Mouse (Mus musculus) testis, adult 2 months (tissue): ENCODE data around the gene Cox4i1. TPM values are rescaled to one million over a fixed set of nuclear protein-coding genes. Genes with fewer than 3 reads are reported as not detected.

Experiments used
- H3K27ac ChIP-seq: fragments of 200-500 bp; 2 replicates; pipeline ENCODE4 v1.5.1; 2012; ENCODE audit warnings: low read depth, low read length; ENCODE audit not compliant: control insufficient read depth, insufficient read depth
- H3K27me3 ChIP-seq: fragments of 200-500 bp; 2 replicates; pipeline ENCODE4 v1.6.1; 2012; ENCODE audit warnings: mild to moderate bottlenecking, low read length, moderate library complexity; ENCODE audit not compliant: control insufficient read depth, insufficient read depth
- H3K36me3 ChIP-seq: fragments of 200-500 bp; 2 replicates; pipeline ENCODE4 v1.6.1; 2012; ENCODE audit warnings: mild to moderate bottlenecking, low read length; ENCODE audit not compliant: control insufficient read depth, insufficient read depth
- H3K4me1 ChIP-seq: fragments of 200-500 bp; 2 replicates; pipeline ENCODE4 v1.6.1; 2012; ENCODE audit warnings: low read length; ENCODE audit not compliant: control insufficient read depth, insufficient read depth
- H3K4me3 ChIP-seq: fragments of 200-500 bp; 2 replicates; pipeline ENCODE4 v1.5.1; 2012; ENCODE audit warnings: low read depth, mild to moderate bottlenecking, low read length, moderate library complexity, mixed read lengths; ENCODE audit not compliant: control insufficient read depth
- CTCF ChIP-seq: fragments of 200-500 bp; IDR thresholded peaks from 2 replicates; pipeline ENCODE4 v1.5.1; 2012; ENCODE audit warnings: low read depth, mild to moderate bottlenecking, inconsistent platforms, low read length, moderate library complexity; ENCODE audit not compliant: control insufficient read depth, insufficient read depth, insufficient replicate concordance
- POLR2A ChIP-seq: fragments of 200-500 bp; IDR thresholded peaks from 2 replicates; pipeline ENCODE4 v1.6.1; 2012; ENCODE audit warnings: low read depth, mild to moderate bottlenecking, inconsistent platforms, low read length, moderate library complexity; ENCODE audit not compliant: control insufficient read depth
- polyA plus RNA-seq: library from polyadenylated mRNA; depleted of rRNA; stranded (reverse); fragments of >200 nt; gene quantifications from 2 replicates; pipeline ENCODE4 v1.2.3, GENCODE M21; 2012

Gene Cox4i1
- polyA plus RNA-seq, 1 experiment, result 803 TPM

GRCm38 (mm10) chr8:120697154-120697978, 29.3 kb downstream of the Cox4i1 start:
- Histone ChIP-seq H3K27ac (no peak overlapping the region), H3K4me1 (peaks cover 5% of the 10 kb centered on the region), H3K36me3 (no peaks in the 10 kb centered on the region), H3K27me3 (no peaks in the 10 kb centered on the region), H3K4me3 (no peak overlapping the region)
- TF ChIP-seq POLR2A (no peak), CTCF (no peak)

GRCm38 (mm10) chr8:120697979-120698272, 29.9 kb downstream of the Cox4i1 start:
- Histone ChIP-seq H3K27me3 (no peaks in the 10 kb centered on the region), H3K27ac (no peak overlapping the region), H3K4me3 (no peak overlapping the region), H3K36me3 (no peaks in the 10 kb centered on the region), H3K4me1 (peaks cover 5% of the 10 kb centered on the region)
- TF ChIP-seq CTCF (peak; percentile 55; the same call in 1 of the 2 replicates), POLR2A (no peak)

- TF ChIP-seq CTCF (no peak), POLR2A (no peak)
- Histone ChIP-seq H3K27me3 (no peaks in the 10 kb centered on the region), H3K27ac (no peak overlapping the region), H3K4me3 (no peak overlapping the region), H3K36me3 (no peaks in the 10 kb centered on the region), H3K4me1 (peaks cover 5% of the 10 kb centered on the region)
Measured at GRCm38 (mm10) chr8:120698426-120698825, 30.4 kb downstream of the Cox4i1 start.

GRCm38 (mm10) chr8:120699079-120699478, 31.1 kb downstream of the Cox4i1 start:
- TF ChIP-seq CTCF (no peak), POLR2A (no peak)
- Histone ChIP-seq H3K4me1 (peaks cover under 1% of the 10 kb centered on the region), H3K27me3 (no peaks in the 10 kb centered on the region), H3K27ac (no peak overlapping the region), H3K4me3 (no peak overlapping the region), H3K36me3 (no peaks in the 10 kb centered on the region)

- no peaks in the 10 kb centered on the region; the same call in 1 of the 2 replicates for H3K4me1 ChIP-seq
- no peaks in the 10 kb centered on the region for H3K27me3 ChIP-seq
- H3K4me3 ChIP-seq, result no peak overlapping the region
- TF ChIP-seq POLR2A, result no peak
- no peak for TF ChIP-seq CTCF
- H3K36me3 ChIP-seq, result no peaks in the 10 kb centered on the region
- no peak overlapping the region for H3K27ac ChIP-seq
Measured at GRCm38 (mm10) chr8:120699565-120699964, 31.5 kb downstream of the Cox4i1 start.

GRCm38 (mm10) chr8:120700053-120700452, 32.0 kb downstream of the Cox4i1 start:
- no peaks in the 10 kb centered on the region for H3K36me3 ChIP-seq
- H3K4me1 ChIP-seq, result peaks cover under 1% of the 10 kb centered on the region; the same call in 1 of the 2 replicates
- H3K27me3 ChIP-seq, result no peaks in the 10 kb centered on the region
- TF ChIP-seq POLR2A, result no peak
- TF ChIP-seq CTCF, result no peak
- H3K4me3 ChIP-seq, result no peak overlapping the region
- no peak overlapping the region for H3K27ac ChIP-seq

- no peak for TF ChIP-seq POLR2A
- TF ChIP-seq CTCF, result no peak
- Histone ChIP-seq H3K27ac (no peak overlapping the region), H3K4me1 (peaks cover 3% of the 10 kb centered on the region; the same call in 1 of the 2 replicates), H3K36me3 (no peaks in the 10 kb centered on the region), H3K4me3 (peak overlapping the region; percentile 0; the same call in 1 of the 2 replicates), H3K27me3 (no peaks in the 10 kb centered on the region)
Measured at GRCm38 (mm10) chr8:120701758-120702465, 33.9 kb downstream of the Cox4i1 start.
